Mouse (Mus musculus) megakaryocyte, embryonic 14.5 days (primary cell): ENCODE results near the gene Hrct1. TPM values are rescaled to one million over a fixed set of nuclear protein-coding genes. Genes with fewer than 3 reads are reported as not detected.
A peak's percentile ranks its signal among the peaks of the same experiment; 100 is the strongest.

Experiments used
- H3K27me3 ChIP-seq: replicated peaks from 2 replicates; pipeline ENCODE3; 2012; ENCODE audit warnings: inconsistent platforms
- H3K36me3 ChIP-seq: replicated peaks from 2 replicates; pipeline ENCODE3; 2012; ENCODE audit warnings: low read length, inconsistent platforms, mixed read lengths
- H3K4me1 ChIP-seq: 2 replicates; pipeline ENCODE4 v1.6.1; 2012; ENCODE audit warnings: inconsistent platforms
- H3K4me3 ChIP-seq: replicated peaks from 2 replicates; pipeline ENCODE3; 2012; ENCODE audit warnings: moderate library complexity, mild to moderate bottlenecking, inconsistent platforms
- H3K9me3 ChIP-seq: 2 replicates; pipeline ENCODE4 v1.6.1; 2012; ENCODE audit warnings: inconsistent platforms
- FLI1 ChIP-seq: IDR thresholded peaks from 2 replicates; pipeline ENCODE4 v1.6.1; 2012; ENCODE audit warnings: low read length, inconsistent platforms, mixed read lengths
- GATA1 ChIP-seq: IDR thresholded peaks from 3 replicates; pipeline ENCODE4 v1.6.1; 2012; ENCODE audit warnings: mixed read lengths, low read length, inconsistent platforms, borderline replicate concordance
- polyA plus RNA-seq: library from polyadenylated mRNA; stranded (reverse); fragments of >175 nt; gene quantifications from 2 replicates; pipeline ENCODE4 v1.2.3, GENCODE M21; 2012; ENCODE audit warnings: low replicate concordance; ENCODE audit not compliant: insufficient read depth

Gene Hrct1
- polyA plus RNA-seq, 1 experiment = 0.12 TPM

DNA sequence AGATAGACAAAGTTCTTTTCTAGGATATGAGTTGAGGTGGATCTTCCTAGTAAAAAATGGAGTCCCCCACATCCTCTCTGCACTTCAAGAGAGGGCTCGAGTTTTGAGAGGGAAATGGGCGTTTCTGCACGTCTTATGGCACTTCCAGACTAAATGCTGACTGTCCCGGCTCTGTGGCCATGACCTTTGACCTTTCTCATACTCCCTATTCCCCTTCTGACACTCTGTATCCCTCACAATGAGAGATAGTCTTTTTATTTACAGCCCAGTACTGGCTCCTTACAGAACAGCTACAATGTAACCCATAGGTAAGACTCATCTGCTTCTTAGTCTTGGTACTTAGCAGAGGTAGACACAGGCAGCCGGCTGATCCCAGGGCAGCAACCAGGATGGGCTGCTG is 14.5 kb downstream of the Hrct1 start:
- no peak for TF ChIP-seq GATA1
- no peak for TF ChIP-seq FLI1
- H3K4me1 ChIP-seq = peaks cover 3% of the 10 kb centered on the region

DNA sequence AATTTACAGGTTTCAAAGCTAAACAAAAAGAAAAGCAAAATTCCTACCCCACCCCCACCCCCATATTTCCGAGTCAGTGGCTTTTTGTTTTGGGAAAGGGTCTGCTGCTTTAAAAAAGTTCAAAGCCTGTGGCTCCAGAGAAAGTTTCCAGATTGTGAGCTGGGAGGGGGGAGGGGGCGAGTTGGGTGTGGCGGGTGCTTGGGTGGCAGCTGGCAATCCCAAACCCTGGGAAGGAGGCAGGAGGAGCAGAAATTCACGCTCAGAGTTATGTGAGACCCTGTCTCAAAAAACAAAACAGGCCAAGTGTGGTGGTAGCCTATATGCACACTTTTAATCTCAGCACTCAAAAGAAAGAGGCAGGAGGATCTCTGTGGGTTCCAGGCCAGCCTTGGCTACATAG is 15.6 kb downstream of the Hrct1 start:
- no peak overlapping the region for H3K4me3 ChIP-seq
- TF ChIP-seq FLI1 = no peak
- TF ChIP-seq GATA1 = no peak

More for the DNA sequence above, 14.5 kb downstream of the Hrct1 start:
- H3K9me3 ChIP-seq = no peaks in the 10 kb centered on the region
- H3K27me3 ChIP-seq = peaks cover 18% of the 10 kb centered on the region
- H3K36me3 ChIP-seq = no peaks in the 10 kb centered on the region
- no peak overlapping the region for H3K4me3 ChIP-seq

DNA sequence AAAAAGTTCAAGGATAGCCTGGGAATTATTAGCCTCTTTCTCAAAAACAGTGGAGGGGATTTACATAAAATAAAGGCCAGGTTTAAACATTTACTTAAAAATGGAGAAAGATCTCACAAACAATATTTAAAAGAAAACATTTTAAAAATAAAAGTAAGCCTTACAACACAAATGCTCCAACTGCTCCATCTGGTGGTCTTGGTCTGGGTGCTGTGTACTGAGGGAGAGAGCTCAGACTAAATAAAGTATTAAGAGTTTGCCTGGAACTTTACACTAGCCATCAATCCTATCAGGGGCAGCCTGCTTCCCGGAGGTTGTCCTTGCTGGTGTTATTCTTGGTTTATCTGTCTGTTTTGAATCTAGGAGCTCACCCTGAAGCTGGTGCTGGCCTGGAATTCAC is 16.1 kb downstream of the Hrct1 start:
- H3K9me3 ChIP-seq = no peaks in the 10 kb centered on the region
- TF ChIP-seq FLI1 (no peak), GATA1 (no peak)

More for the DNA sequence above, 15.6 kb downstream of the Hrct1 start:
- peaks cover 3% of the 10 kb centered on the region for H3K4me1 ChIP-seq
- no peaks in the 10 kb centered on the region for H3K9me3 ChIP-seq
- peaks cover 10% of the 10 kb centered on the region for H3K27me3 ChIP-seq
- no peaks in the 10 kb centered on the region for H3K36me3 ChIP-seq

GRCm38 (mm10) chr4:43745187-43745586 is 18.2 kb downstream of the Hrct1 start:
- peaks cover 11% of the 10 kb centered on the region; the same call in 1 of the 2 replicates for H3K9me3 ChIP-seq
- peaks cover 3% of the 10 kb centered on the region for H3K4me1 ChIP-seq
- no peak for TF ChIP-seq FLI1
- no peak for TF ChIP-seq GATA1
- no peak overlapping the region for H3K4me3 ChIP-seq
- no peaks in the 10 kb centered on the region for H3K36me3 ChIP-seq
- peaks cover 1% of the 10 kb centered on the region for H3K27me3 ChIP-seq

More for the DNA sequence above, 16.1 kb downstream of the Hrct1 start:
- peaks cover 3% of the 10 kb centered on the region for H3K4me1 ChIP-seq
- peaks cover 5% of the 10 kb centered on the region for H3K27me3 ChIP-seq
- no peaks in the 10 kb centered on the region for H3K36me3 ChIP-seq
- no peak overlapping the region for H3K4me3 ChIP-seq

DNA sequence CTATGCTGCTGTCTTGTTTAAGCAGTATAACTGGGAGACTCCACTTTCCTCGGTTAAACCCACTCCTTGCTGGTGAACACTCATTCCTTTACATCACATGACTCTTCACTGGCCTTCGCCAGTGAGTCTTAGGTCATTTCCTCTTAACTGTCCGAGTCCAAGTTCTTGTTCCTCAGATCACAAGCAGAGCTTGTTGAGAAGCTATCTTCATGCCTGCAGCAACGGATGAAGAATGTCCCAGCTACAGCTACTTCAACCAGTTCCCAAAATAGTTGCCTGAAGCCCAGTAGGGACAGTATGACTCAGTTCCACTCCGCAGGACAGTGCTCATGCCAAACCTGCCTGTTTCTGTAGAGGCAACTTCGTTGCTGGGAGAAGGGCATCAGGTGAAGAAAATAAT is 30.2 kb downstream of the Hrct1 start:
- Histone ChIP-seq H3K27me3 (peaks cover 8% of the 10 kb centered on the region), H3K9me3 (no peaks in the 10 kb centered on the region), H3K36me3 (no peaks in the 10 kb centered on the region), H3K4me1 (peaks cover 7% of the 10 kb centered on the region), H3K4me3 (no peak overlapping the region)
- TF ChIP-seq GATA1 (no peak), FLI1 (no peak)

DNA sequence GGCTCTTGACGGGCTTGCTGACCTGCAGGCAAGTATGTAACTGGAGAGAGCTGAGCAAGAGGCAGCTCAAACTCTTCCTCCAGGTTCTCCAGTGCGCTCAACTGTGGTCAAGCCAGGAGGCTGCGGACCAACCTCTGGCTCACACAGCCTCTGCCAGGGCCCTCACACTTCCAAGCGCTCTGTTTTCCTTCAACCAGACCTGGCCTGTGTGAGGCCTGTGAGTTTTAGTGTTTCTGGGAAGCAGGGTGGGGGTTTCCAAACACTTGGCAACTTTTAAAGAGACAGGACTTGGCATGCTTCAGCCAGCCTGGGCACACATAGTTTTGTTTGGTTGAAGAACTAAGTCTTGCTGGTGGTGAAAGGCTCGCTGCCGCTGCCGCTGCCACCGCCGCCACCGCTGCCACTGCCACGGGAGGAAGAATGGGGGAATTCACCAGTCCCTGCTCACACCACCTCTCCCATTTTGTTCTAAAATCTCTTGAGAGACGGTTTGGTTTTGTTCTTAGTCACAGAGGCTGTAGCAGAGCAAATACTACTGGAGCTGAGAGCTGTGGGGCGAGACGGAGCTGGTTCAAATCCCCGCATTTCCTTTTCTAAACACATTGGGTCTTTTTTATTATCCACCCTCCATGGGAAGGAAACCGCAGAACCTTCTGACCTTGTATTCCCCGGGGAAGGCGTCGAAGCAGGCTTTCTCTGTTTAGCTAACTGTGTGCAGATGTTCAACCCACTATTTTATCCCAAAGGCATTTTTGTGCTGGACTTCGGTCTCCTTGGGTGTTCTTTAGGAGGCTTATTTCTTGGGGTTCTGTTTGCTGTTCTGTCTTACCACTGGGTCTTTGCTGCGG is 32.8 kb downstream of the Hrct1 start:
- TF ChIP-seq FLI1 (no peak), GATA1 (no peak)
- Histone ChIP-seq H3K9me3 (peaks cover 6% of the 10 kb centered on the region), H3K36me3 (no peaks in the 10 kb centered on the region), H3K4me3 (no peak overlapping the region), H3K27me3 (peaks cover 12% of the 10 kb centered on the region), H3K4me1 (peaks cover 7% of the 10 kb centered on the region)

- H3K4me3 ChIP-seq = no peak overlapping the region
- TF ChIP-seq GATA1 (no peak), FLI1 (no peak)
- peaks cover 7% of the 10 kb centered on the region for H3K4me1 ChIP-seq
- H3K9me3 ChIP-seq = peaks cover 6% of the 10 kb centered on the region
- peaks cover 12% of the 10 kb centered on the region for H3K27me3 ChIP-seq
- H3K36me3 ChIP-seq = no peaks in the 10 kb centered on the region
Measured at GRCm38 (mm10) chr4:43760460-43760859, 33.5 kb downstream of the Hrct1 start.

DNA sequence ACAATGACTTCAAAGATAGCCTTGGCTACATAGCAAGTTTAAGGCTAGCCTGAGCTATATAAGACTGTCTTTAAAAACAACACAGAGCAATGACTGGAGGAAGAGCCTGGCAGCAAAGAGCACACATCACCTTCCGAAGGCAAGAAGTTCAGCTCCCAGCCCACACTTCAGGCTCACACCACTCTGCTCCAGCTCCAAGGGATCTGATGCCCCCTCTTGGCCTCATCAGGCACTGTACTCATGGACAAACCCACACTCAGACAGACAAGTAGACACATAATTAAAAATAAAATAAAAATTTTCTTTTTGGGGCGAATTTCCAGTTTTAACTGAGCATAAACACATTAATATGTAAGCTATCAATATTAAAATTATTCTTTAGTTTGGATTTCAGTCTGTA is 34.3 kb downstream of the Hrct1 start:
- Histone ChIP-seq H3K27me3 (peaks cover 12% of the 10 kb centered on the region), H3K36me3 (no peaks in the 10 kb centered on the region), H3K9me3 (peaks cover 6% of the 10 kb centered on the region), H3K4me1 (peaks cover 7% of the 10 kb centered on the region), H3K4me3 (no peak overlapping the region)
- TF ChIP-seq GATA1 (no peak), FLI1 (no peak)

GRCm38 (mm10) chr4:43763410-43763809 is 36.4 kb downstream of the Hrct1 start:
- H3K4me3 ChIP-seq = peak overlapping the region; percentile 14
- peaks cover 9% of the 10 kb centered on the region for H3K27me3 ChIP-seq
- no peaks in the 10 kb centered on the region for H3K36me3 ChIP-seq
- no peaks in the 10 kb centered on the region for H3K4me1 ChIP-seq
- peaks cover 6% of the 10 kb centered on the region for H3K9me3 ChIP-seq
- TF ChIP-seq GATA1 = no peak
- no peak for TF ChIP-seq FLI1

- no peaks in the 10 kb centered on the region for H3K4me1 ChIP-seq
- peaks cover 3% of the 10 kb centered on the region for H3K27me3 ChIP-seq
Measured at GRCm38 (mm10) chr4:43768341-43768740, 41.4 kb downstream of the Hrct1 start.

GRCm38 (mm10) chr4:43769374-43769773 is 42.4 kb downstream of the Hrct1 start:
- H3K27me3 ChIP-seq = peaks cover 7% of the 10 kb centered on the region
- TF ChIP-seq FLI1 (no peak), GATA1 (no peak)

More at GRCm38 (mm10) chr4:43768341-43768740, 41.4 kb downstream of the Hrct1 start:
- Histone ChIP-seq H3K4me3 (no peak overlapping the region), H3K9me3 (peaks cover 11% of the 10 kb centered on the region), H3K36me3 (no peaks in the 10 kb centered on the region)
- no peak for TF ChIP-seq FLI1
- TF ChIP-seq GATA1 = no peak

More at GRCm38 (mm10) chr4:43769374-43769773, 42.4 kb downstream of the Hrct1 start:
- H3K36me3 ChIP-seq = no peaks in the 10 kb centered on the region
- H3K4me3 ChIP-seq = no peak overlapping the region
- no peaks in the 10 kb centered on the region for H3K4me1 ChIP-seq
- peaks cover 9% of the 10 kb centered on the region for H3K9me3 ChIP-seq
